Mouse (Mus musculus) hindbrain, embryonic 10.5 days (tissue): ENCODE results near the gene Mrpl33. TPM values are rescaled to one million over a fixed set of nuclear protein-coding genes. Genes with fewer than 3 reads are reported as not detected.
A peak's percentile ranks its signal among the peaks of the same experiment; 100 is the strongest.

Source experiments
- DNase-seq: peaks from one replicate; pipeline ENCODE4 v3.0.0-alpha.2; 2017; ENCODE audit warnings: low spot score
- H3K27ac ChIP-seq: fragments of 300-500 bp; sonication (generic); 2 replicates; pipeline ENCODE4 v1.5.1; 2016; ENCODE audit warnings: mild to moderate bottlenecking, moderate library complexity
- H3K27me3 ChIP-seq: fragments of 300-500 bp; sonication (generic); 2 replicates; pipeline ENCODE4 v1.6.1; 2016; ENCODE audit warnings: mild to moderate bottlenecking; ENCODE audit not compliant: poor library complexity, insufficient read depth, severe bottlenecking
- H3K36me3 ChIP-seq: fragments of 300-500 bp; sonication (generic); 2 replicates; pipeline ENCODE4 v1.6.1; 2016; ENCODE audit warnings: mild to moderate bottlenecking, moderate library complexity
- H3K4me1 ChIP-seq: fragments of 300-500 bp; sonication (generic); replicated peaks from 2 replicates; pipeline ENCODE4 v1.6.1; 2016; ENCODE audit warnings: mild to moderate bottlenecking
- H3K4me3 ChIP-seq: fragments of 300-500 bp; sonication (generic); 2 replicates; pipeline ENCODE4 v1.5.1; 2016; ENCODE audit warnings: mild to moderate bottlenecking, moderate library complexity
- H3K9me3 ChIP-seq: fragments of 300-500 bp; sonication (generic); 2 replicates; pipeline ENCODE4 v1.6.1; 2016; ENCODE audit warnings: mild to moderate bottlenecking, moderate library complexity
- WGBS: fragments of 180-500 bp; shearing (Covaris S2); methylation state at CpG from one replicate; pipeline ENCODE4 v1.1.7; 2016; 5-methylcytosine and 5-hydroxymethylcytosine counted together
- polyA plus RNA-seq: library from polyadenylated mRNA; unstranded; fragments of >200 nt; fragmentation: Nextera tagmentation; extraction: Ambion mirVana; gene quantifications from 2 replicates; pipeline ENCODE4 v1.2.1, GENCODE M21; 2016

The Mrpl33 gene
- polyA plus RNA-seq, 1 experiment from 2014 or later = 240 TPM

GRCm38 (mm10) chr5:31599161-31599560 is 2.4 kb downstream of the Mrpl33 start:
- H3K27me3 ChIP-seq = peaks cover 15% of the 10 kb centered on the region
- H3K9me3 ChIP-seq = no peaks in the 10 kb centered on the region
- no peak overlapping the region for H3K27ac ChIP-seq
- 92% methylated on average over 2 of the region's 2 CpGs for WGBS
- DNase-seq = no peak
- H3K4me3 ChIP-seq = no peak overlapping the region
- peaks cover 11% of the 10 kb centered on the region for H3K4me1 ChIP-seq
- H3K36me3 ChIP-seq = no peaks in the 10 kb centered on the region

- H3K27me3 ChIP-seq = peaks cover 15% of the 10 kb centered on the region
- H3K9me3 ChIP-seq = no peaks in the 10 kb centered on the region
- H3K4me1 ChIP-seq = peaks cover 10% of the 10 kb centered on the region
- no peak overlapping the region for H3K27ac ChIP-seq
- H3K4me3 ChIP-seq = no peak overlapping the region
- no peaks in the 10 kb centered on the region for H3K36me3 ChIP-seq
- 84% methylated on average over 7 of the region's 7 CpGs for WGBS
- no peak for DNase-seq
Measured at GRCm38 (mm10) chr5:31601162-31601722, 4.5 kb downstream of the Mrpl33 start.

- H3K4me3 ChIP-seq = no peak overlapping the region
- no peaks in the 10 kb centered on the region for H3K36me3 ChIP-seq
- no peaks in the 10 kb centered on the region for H3K4me1 ChIP-seq
- 92% methylated on average over 1 of the region's 1 CpGs for WGBS
- peaks cover 7% of the 10 kb centered on the region; the same call in 1 of the 2 replicates for H3K27me3 ChIP-seq
- DNase-seq = no peak
- no peaks in the 10 kb centered on the region for H3K9me3 ChIP-seq
- no peak overlapping the region for H3K27ac ChIP-seq
Measured at GRCm38 (mm10) chr5:31602377-31602776, 5.6 kb downstream of the Mrpl33 start.

GRCm38 (mm10) chr5:31603766-31604165 is 7.0 kb downstream of the Mrpl33 start:
- Histone ChIP-seq H3K36me3 (no peaks in the 10 kb centered on the region), H3K27me3 (no peaks in the 10 kb centered on the region), H3K9me3 (no peaks in the 10 kb centered on the region), H3K4me1 (no peaks in the 10 kb centered on the region), H3K4me3 (no peak overlapping the region), H3K27ac (no peak overlapping the region)
- 94% methylated on average over 6 of the region's 6 CpGs for WGBS
- DNase-seq = no peak

DNA sequence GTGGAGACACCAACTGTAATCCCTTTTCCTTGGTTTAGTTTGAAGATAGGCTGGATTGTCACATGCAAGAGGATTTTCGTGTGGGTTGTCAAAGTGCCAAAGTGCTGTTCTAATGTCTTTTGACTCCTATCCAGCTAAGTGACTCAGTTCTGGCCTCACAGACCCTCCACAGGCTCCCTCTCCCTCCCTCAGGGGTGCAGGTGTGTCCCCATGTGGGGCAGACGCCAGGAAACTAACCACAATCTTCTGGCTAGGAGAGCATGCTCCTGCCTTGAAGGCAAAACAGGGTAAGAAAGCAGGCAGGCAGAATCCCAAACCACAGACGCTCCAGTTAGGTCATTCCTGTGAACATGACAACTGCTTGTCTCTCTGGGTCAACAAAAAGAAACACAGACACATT is 9.4 kb downstream of the Mrpl33 start:
- WGBS = 60% methylated on average over 3 of the region's 3 CpGs
- Histone ChIP-seq H3K27me3 (no peaks in the 10 kb centered on the region), H3K4me1 (no peaks in the 10 kb centered on the region), H3K4me3 (no peak overlapping the region), H3K27ac (no peak overlapping the region), H3K9me3 (no peaks in the 10 kb centered on the region), H3K36me3 (no peaks in the 10 kb centered on the region)
- no peak for DNase-seq

- no peak for DNase-seq
- no peak overlapping the region for H3K4me3 ChIP-seq
- 72% methylated on average over 13 of the region's 13 CpGs for WGBS
Measured at GRCm38 (mm10) chr5:31610376-31611086, 13.8 kb downstream of the Mrpl33 start.

GRCm38 (mm10) chr5:31611186-31611585 is 14.5 kb downstream of the Mrpl33 start:
- H3K27ac ChIP-seq = no peak overlapping the region
- peaks cover 13% of the 10 kb centered on the region for H3K4me1 ChIP-seq

More at GRCm38 (mm10) chr5:31610376-31611086, 13.8 kb downstream of the Mrpl33 start:
- H3K4me1 ChIP-seq = peaks cover 12% of the 10 kb centered on the region
- peaks cover 6% of the 10 kb centered on the region; the same call in 1 of the 2 replicates for H3K36me3 ChIP-seq
- no peaks in the 10 kb centered on the region for H3K27me3 ChIP-seq
- no peak overlapping the region for H3K27ac ChIP-seq
- H3K9me3 ChIP-seq = no peaks in the 10 kb centered on the region

GRCm38 (mm10) chr5:31613852-31614286 is 17.1 kb downstream of the Mrpl33 start:
- H3K4me3 ChIP-seq = peak overlapping the region; percentile 91
- peaks cover 13% of the 10 kb centered on the region for H3K4me1 ChIP-seq
- H3K27me3 ChIP-seq = no peaks in the 10 kb centered on the region
- under 1% methylated on average over 37 of the region's 37 CpGs for WGBS
- peaks cover 38% of the 10 kb centered on the region for H3K36me3 ChIP-seq
- peak overlapping the region; percentile 96 for H3K27ac ChIP-seq
- H3K9me3 ChIP-seq = no peaks in the 10 kb centered on the region
- DNase-seq = peak; percentile 91

More at GRCm38 (mm10) chr5:31611186-31611585, 14.5 kb downstream of the Mrpl33 start:
- H3K36me3 ChIP-seq = peaks cover 11% of the 10 kb centered on the region
- 88% methylated on average over 1 of the region's 1 CpGs for WGBS
- H3K27me3 ChIP-seq = no peaks in the 10 kb centered on the region
- DNase-seq = no peak
- no peak overlapping the region for H3K4me3 ChIP-seq
- no peaks in the 10 kb centered on the region for H3K9me3 ChIP-seq

GRCm38 (mm10) chr5:31614339-31615025 is 17.7 kb downstream of the Mrpl33 start:
- Histone ChIP-seq H3K4me3 (peak overlapping the region; percentile 91), H3K36me3 (peaks cover 44% of the 10 kb centered on the region), H3K27me3 (no peaks in the 10 kb centered on the region), H3K27ac (peak overlapping the region; percentile 96), H3K9me3 (no peaks in the 10 kb centered on the region), H3K4me1 (peaks cover 13% of the 10 kb centered on the region)
- DNase-seq = no peak
- 55% methylated on average over 6 of the region's 6 CpGs for WGBS

- Histone ChIP-seq H3K4me3 (no peak overlapping the region), H3K27me3 (no peaks in the 10 kb centered on the region), H3K27ac (no peak overlapping the region), H3K36me3 (peaks cover 75% of the 10 kb centered on the region), H3K9me3 (no peaks in the 10 kb centered on the region), H3K4me1 (peaks cover 2% of the 10 kb centered on the region)
- no peak for DNase-seq
- WGBS = 93% methylated on average over 3 of the region's 3 CpGs
Measured at GRCm38 (mm10) chr5:31620326-31620725, 23.6 kb downstream of the Mrpl33 start.

- Histone ChIP-seq H3K4me3 (no peak overlapping the region), H3K9me3 (no peaks in the 10 kb centered on the region), H3K4me1 (peaks cover 19% of the 10 kb centered on the region), H3K27ac (no peak overlapping the region), H3K36me3 (peaks cover 18% of the 10 kb centered on the region), H3K27me3 (no peaks in the 10 kb centered on the region)
- 45% methylated on average over 3 of the region's 3 CpGs for WGBS
- no peak for DNase-seq
Measured at GRCm38 (mm10) chr5:31627117-31627516, 30.4 kb downstream of the Mrpl33 start.

GRCm38 (mm10) chr5:31627562-31628526 is 31.1 kb downstream of the Mrpl33 start:
- no peak for DNase-seq
- H3K36me3 ChIP-seq = peaks cover 11% of the 10 kb centered on the region; the same call in 1 of the 2 replicates
- 63% methylated on average over 9 of the region's 9 CpGs for WGBS

More at GRCm38 (mm10) chr5:31627562-31628526, 31.1 kb downstream of the Mrpl33 start:
- Histone ChIP-seq H3K9me3 (no peaks in the 10 kb centered on the region), H3K4me1 (peaks cover 19% of the 10 kb centered on the region), H3K4me3 (no peak overlapping the region), H3K27me3 (no peaks in the 10 kb centered on the region), H3K27ac (no peak overlapping the region)
